Mouse (Mus musculus) C2C12 (cell line): Measurements from ENCODE around the gene Agbl3. TPM values are rescaled to one million over a fixed set of nuclear protein-coding genes. Genes with fewer than 3 reads are reported as not detected.

Experiments used
- H3K27me3 ChIP-seq: one replicate; pipeline ENCODE4 v1.6.1; 2011; ENCODE audit not compliant: control insufficient read depth, insufficient read depth, insufficient read length
- H3K36me3 ChIP-seq: one replicate; pipeline ENCODE4 v1.6.1; 2011; ENCODE audit not compliant: control insufficient read depth, insufficient read depth
- H3K4me3 ChIP-seq: one replicate; pipeline ENCODE4 v1.5.1; 2011; ENCODE audit warnings: mild to moderate bottlenecking, control low read depth; ENCODE audit not compliant: poor library complexity, insufficient read depth, severe bottlenecking
- H3K79me2 ChIP-seq: one replicate; pipeline ENCODE4 v1.6.1; 2011; ENCODE audit not compliant: control insufficient read depth, insufficient read depth
- H3K79me3 ChIP-seq: one replicate; pipeline ENCODE4 v1.6.1; 2011; ENCODE audit warnings: low read depth, control low read depth
- H3ac ChIP-seq: one replicate; pipeline ENCODE3; 2011; ENCODE audit warnings: low read depth; ENCODE audit not compliant: control insufficient read depth, insufficient read length
- CEBPB ChIP-seq: IDR thresholded peaks from one replicate; pipeline ENCODE4 v1.6.1; 2011; ENCODE audit warnings: low read depth, mild to moderate bottlenecking, control low read depth, moderate library complexity
- CTCF ChIP-seq: IDR thresholded peaks from one replicate; pipeline ENCODE4 v1.5.1; 2011; ENCODE audit not compliant: control insufficient read depth, insufficient read depth, insufficient read length
- FOSL1 ChIP-seq: IDR thresholded peaks from one replicate; pipeline ENCODE4 v1.8.0; 2011; ENCODE audit warnings: mild to moderate bottlenecking, low read length; ENCODE audit not compliant: poor library complexity, insufficient read depth, severe bottlenecking
- MAX ChIP-seq: IDR thresholded peaks from one replicate; pipeline ENCODE4 v1.6.1; 2011; ENCODE audit warnings: mild to moderate bottlenecking, control low read depth
- MYOD1 ChIP-seq: IDR thresholded peaks from one replicate; pipeline ENCODE4 v1.6.1; 2011; ENCODE audit warnings: low read depth; ENCODE audit not compliant: control insufficient read depth, insufficient read length
- MYOG ChIP-seq: IDR thresholded peaks from one replicate; pipeline ENCODE4 v1.6.1; 2011; ENCODE audit not compliant: control insufficient read depth, insufficient read length; ENCODE audit errors: extremely low read depth
- USF1 ChIP-seq: IDR thresholded peaks from one replicate; pipeline ENCODE4 v1.6.1; 2011; ENCODE audit warnings: low read depth, mild to moderate bottlenecking, control low read depth, moderate library complexity
- polyA plus RNA-seq: library from polyadenylated mRNA; unstranded; fragments of >200 nt; fragmentation: generic; extraction: Trizol; gene quantifications from one replicate; pipeline ENCODE4 v1.2.1, GENCODE M21; 2012; ENCODE audit warnings: missing spikeins

The Agbl3 gene
- polyA plus RNA-seq, 1 experiment: 2.4 TPM

DNA sequence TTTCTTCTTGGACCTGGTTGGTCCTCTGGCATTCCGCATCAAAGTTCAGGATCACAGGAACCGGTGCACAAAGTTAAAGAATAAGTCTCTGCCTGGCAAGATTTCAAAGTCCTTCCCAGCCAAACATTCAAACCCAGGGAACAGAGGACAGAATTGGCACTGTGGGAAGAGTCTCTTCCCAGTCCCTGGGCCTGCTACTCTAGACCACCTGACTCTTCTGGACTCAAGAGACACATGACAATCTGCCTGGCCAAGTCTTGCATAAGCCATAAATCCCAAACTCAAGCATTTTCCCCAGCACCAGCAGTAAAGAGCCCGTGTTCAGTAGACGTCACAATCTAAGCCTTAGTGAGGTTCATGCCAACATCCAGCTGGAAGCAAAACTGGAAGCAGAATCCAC is 126.4 kb downstream of the Agbl3 start:
- H3ac ChIP-seq: no peak overlapping the region
- H3K36me3 ChIP-seq: peaks cover 31% of the 10 kb centered on the region
- TF ChIP-seq MYOG: no peak
- TF ChIP-seq CTCF: no peak
- TF ChIP-seq CEBPB: no peak
- no peak for TF ChIP-seq USF1
- TF ChIP-seq MAX: no peak
- TF ChIP-seq MYOD1: no peak
- no peak for TF ChIP-seq FOSL1
- no peaks in the 10 kb centered on the region for H3K79me3 ChIP-seq
- H3K27me3 ChIP-seq: no peaks in the 10 kb centered on the region
- peaks cover 8% of the 10 kb centered on the region for H3K79me2 ChIP-seq
- H3K4me3 ChIP-seq: no peak overlapping the region

DNA sequence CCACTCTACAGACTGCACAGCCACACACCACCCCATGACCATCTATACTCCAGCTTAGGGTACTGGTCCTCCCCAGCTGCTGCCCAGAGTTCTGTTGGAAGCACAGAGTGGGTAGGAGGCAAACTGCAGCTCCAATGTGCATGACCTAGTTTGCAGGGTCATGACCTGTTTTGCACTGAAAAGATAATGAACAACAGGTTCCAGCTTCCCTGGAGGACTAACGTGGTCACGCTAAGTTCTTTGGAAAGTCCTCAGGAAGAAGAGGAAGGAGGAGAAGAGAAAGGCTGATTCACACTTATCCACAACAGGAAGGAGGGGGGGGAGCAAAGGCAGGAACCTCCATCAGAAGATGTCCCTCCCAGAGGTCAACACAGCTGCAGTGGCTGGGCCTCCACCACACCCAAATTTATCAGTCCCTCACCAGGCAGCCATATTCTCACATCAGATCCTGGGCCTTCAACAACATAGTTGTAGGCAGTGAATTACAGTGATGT is 126.9 kb downstream of the Agbl3 start:
- Histone ChIP-seq H3K27me3 (no peaks in the 10 kb centered on the region), H3K79me2 (peaks cover 8% of the 10 kb centered on the region), H3K79me3 (no peaks in the 10 kb centered on the region), H3K4me3 (no peak overlapping the region), H3ac (no peak overlapping the region), H3K36me3 (peaks cover 31% of the 10 kb centered on the region)
- TF ChIP-seq USF1 (no peak), FOSL1 (no peak), MAX (no peak), MYOD1 (no peak), MYOG (no peak), CTCF (no peak), CEBPB (no peak)

DNA sequence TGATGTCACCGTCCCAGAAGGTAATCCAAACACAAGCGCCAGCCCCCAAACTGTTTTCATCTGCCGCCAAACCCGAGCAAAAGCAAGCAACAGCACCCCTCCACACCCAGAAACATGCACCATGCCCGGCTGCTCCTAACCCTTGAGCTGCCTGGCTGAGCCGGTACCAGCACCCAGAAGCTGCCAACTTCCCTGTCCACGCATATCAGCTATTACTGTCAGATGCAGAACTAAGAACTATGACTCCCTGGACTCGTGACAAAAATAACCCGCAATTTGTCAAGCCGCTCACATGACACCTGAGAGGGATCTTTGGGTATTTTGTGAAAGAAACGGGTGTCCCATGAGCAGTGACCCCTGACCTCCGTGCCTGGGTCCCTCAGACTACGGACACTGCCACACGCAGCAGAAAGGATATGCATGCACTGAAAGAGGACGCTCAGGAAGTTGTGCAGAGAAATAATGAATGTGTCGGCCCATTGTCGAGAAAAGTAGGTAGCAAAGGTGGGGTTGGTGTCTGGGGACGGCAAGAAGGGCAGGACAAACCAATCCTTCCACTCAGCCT is 127.5 kb downstream of the Agbl3 start:
- Histone ChIP-seq H3K4me3 (no peak overlapping the region), H3K36me3 (peaks cover 27% of the 10 kb centered on the region), H3K79me2 (peaks cover 8% of the 10 kb centered on the region), H3ac (no peak overlapping the region), H3K79me3 (no peaks in the 10 kb centered on the region), H3K27me3 (no peaks in the 10 kb centered on the region)
- TF ChIP-seq MAX (no peak), FOSL1 (no peak), MYOG (no peak), USF1 (no peak), CTCF (no peak), CEBPB (no peak), MYOD1 (no peak)

Other genes with a start within 250 kb of the Agbl3 start
- gene Cald1, start 181.9 kb upstream of the Agbl3 start, polyA plus RNA-seq: 180 TPM
- gene Tmem140, start 82.7 kb downstream of the Agbl3 start, polyA plus RNA-seq: 1.5 TPM
- 7.9 TPM for gene Cyren, start 97.6 kb downstream of the Agbl3 start, polyA plus RNA-seq
- gene Wdr91, start 130.4 kb downstream of the Agbl3 start, polyA plus RNA-seq: 12.8 TPM
- gene Stra8, start 139.7 kb downstream of the Agbl3 start, polyA plus RNA-seq: not detected
- 0.05 TPM for gene Slc23a4, start 208.0 kb downstream of the Agbl3 start, polyA plus RNA-seq